18 mouse cellular contexts compared by ENCODE assay signal in the genomic region with DNA sequence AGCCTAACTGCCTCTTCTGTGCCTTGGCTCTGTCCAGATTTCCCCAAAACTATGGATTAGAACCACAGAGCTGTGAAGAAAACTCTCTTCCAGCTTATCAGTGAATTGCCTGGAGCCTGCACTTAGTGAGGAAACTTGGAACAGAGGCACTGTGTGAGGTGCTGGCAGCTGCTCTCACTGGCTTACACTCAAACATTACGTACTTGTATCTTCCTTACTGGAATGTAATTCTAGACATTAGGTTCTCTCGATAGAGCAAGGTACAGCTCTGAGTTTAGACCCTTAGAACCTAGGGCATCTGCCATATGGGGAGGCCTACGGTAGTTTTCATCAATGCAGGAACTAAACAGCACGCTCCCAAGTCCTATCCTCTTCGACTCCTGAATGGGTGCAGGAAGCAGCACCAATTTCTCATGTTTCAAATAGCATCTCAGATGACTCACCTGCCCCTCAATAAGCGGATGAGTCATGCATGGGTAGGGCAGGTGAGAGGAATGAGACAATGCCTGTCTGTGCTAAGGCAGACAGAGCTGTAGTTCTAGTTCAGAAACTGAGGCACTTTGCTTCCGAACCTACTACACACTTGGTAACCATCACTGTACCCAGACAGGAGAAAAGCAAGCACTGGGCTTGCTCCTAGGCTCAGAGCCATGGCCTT. TPM values are rescaled to one million over a fixed set of nuclear protein-coding genes. Genes with fewer than 3 reads are reported as not detected.
DNase-seq lines count a peak whose midpoint lies in the region; ATAC-seq lines count a peak whose summit lies in the region.
"Had no signal": no experiment of that assay in that cellular context is flagged by ENCODE, and none has a peak within 500 bp of the region (broad histone marks: within the 10 kb centered on the region; RNA-seq: fewer than 3 reads in every experiment).

No protein-coding gene starts in this region.

- H3K9ac ChIP-seq in forebrain, embryonic 16.5 days (replicated peaks; ENCODE audit: low read depth, low read length): no peak overlapping the region
- no peak overlapping the region for H3K9ac ChIP-seq in forebrain, embryonic 11.5 days (ENCODE audit: low read length)
- no peak overlapping the region for H3K9ac ChIP-seq in limb, embryonic 15.5 days
- H3K9ac ChIP-seq in heart, embryonic 16.5 days (ENCODE audit: low read length): no peak overlapping the region
- H3K9ac ChIP-seq in hindbrain, embryonic 13.5 days: no peak overlapping the region

- no peak overlapping the region for H3K4me3 ChIP-seq in forebrain, embryonic 16.5 days (replicated peaks; ENCODE audit: low read length)
- H3K4me3 ChIP-seq in forebrain, embryonic 11.5 days (ENCODE audit: low read depth, low read length): no peak overlapping the region
- H3K4me3 ChIP-seq in limb, embryonic 15.5 days: no peak overlapping the region
- H3K4me3 ChIP-seq in limb, embryonic 10.5 days: no peak overlapping the region
- no peak overlapping the region for H3K4me3 ChIP-seq in heart, embryonic 16.5 days (ENCODE audit: low read length)
- no peak overlapping the region for H3K4me3 ChIP-seq in hindbrain, embryonic 13.5 days
- H3K4me3 ChIP-seq: hindbrain, embryonic 10.5 days; midbrain, embryonic 10.5 days had no signal

- 0 out of 2 replicates have a peak, but pooled peaks have one; percentile 54 for ATAC-seq in forebrain, embryonic 16.5 days
- no peak for ATAC-seq in forebrain, embryonic 11.5 days (replicated peaks; ENCODE audit: low FRiP score)
- ATAC-seq in limb, embryonic 15.5 days (ENCODE audit: insufficient number of reproducible peaks, low FRiP score, low TSS enrichment, low read depth): no peak
- ATAC-seq in heart, embryonic 16.5 days (replicated peaks; ENCODE audit: extremely low read depth, insufficient read depth, low FRiP score): 0 out of 2 replicates have a peak, but pooled peaks have one; percentile 43
- ATAC-seq in hindbrain, embryonic 13.5 days (ENCODE audit: low FRiP score): no peak
- ATAC-seq: inflammation-experienced regulatory T-cells, adult 6 months; Patski had no signal

- WGBS in forebrain, embryonic 16.5 days: 92% methylated on average over 7 of the region's 7 CpGs
- WGBS in forebrain, embryonic 11.5 days: 92% methylated on average over 7 of the region's 7 CpGs
- WGBS in limb, embryonic 15.5 days: 75% methylated on average over 7 of the region's 7 CpGs
- 94% methylated on average over 7 of the region's 7 CpGs for WGBS in limb, embryonic 10.5 days
- WGBS in heart, embryonic 16.5 days: 75% methylated on average over 7 of the region's 7 CpGs
- 28% methylated on average over 7 of the region's 7 CpGs for WGBS in large intestine, adult 2 months
- WGBS in hindbrain, embryonic 13.5 days: 95% methylated on average over 7 of the region's 7 CpGs

- no peaks in the 10 kb centered on the region for H3K27me3 ChIP-seq in forebrain, embryonic 16.5 days (replicated peaks; ENCODE audit: control insufficient read depth, insufficient read depth, low read length)
- no peaks in the 10 kb centered on the region for H3K27me3 ChIP-seq in forebrain, embryonic 11.5 days (ENCODE audit: control insufficient read depth, insufficient read depth, low read length)
- H3K27me3 ChIP-seq in limb, embryonic 15.5 days: no peaks in the 10 kb centered on the region
- no peaks in the 10 kb centered on the region for H3K27me3 ChIP-seq in limb, embryonic 10.5 days (ENCODE audit: low read depth, poor library complexity, severe bottlenecking)
- H3K27me3 ChIP-seq in heart, embryonic 16.5 days (ENCODE audit: control insufficient read depth, insufficient read depth, low read length): no peaks in the 10 kb centered on the region
- H3K27me3 ChIP-seq in hindbrain, embryonic 13.5 days: no peaks in the 10 kb centered on the region
- H3K27me3 ChIP-seq: Patski had no signal

- H3K36me3 ChIP-seq in forebrain, embryonic 16.5 days (ENCODE audit: control insufficient read depth, insufficient read depth): peaks cover 32% of the 10 kb centered on the region
- H3K36me3 ChIP-seq in forebrain, embryonic 11.5 days (ENCODE audit: control insufficient read depth, insufficient read depth, low read length): peaks cover 5% of the 10 kb centered on the region; the same call in 1 of the 2 replicates
- H3K36me3 ChIP-seq in limb, embryonic 15.5 days: peaks cover 91% of the 10 kb centered on the region
- H3K36me3 ChIP-seq in limb, embryonic 10.5 days: peaks cover 99% of the 10 kb centered on the region
- peaks cover 28% of the 10 kb centered on the region for H3K36me3 ChIP-seq in heart, embryonic 16.5 days (ENCODE audit: control insufficient read depth, insufficient read depth)
- H3K36me3 ChIP-seq in hindbrain, embryonic 13.5 days: peaks cover 96% of the 10 kb centered on the region

- H3K27ac ChIP-seq in forebrain, embryonic 16.5 days (ENCODE audit: low read length): no peak overlapping the region
- no peak overlapping the region for H3K27ac ChIP-seq in forebrain, embryonic 11.5 days (ENCODE audit: low read depth, low read length)
- 0 out of 2 replicates have a peak overlapping the region, but pooled peaks have one; percentile 0 for H3K27ac ChIP-seq in limb, embryonic 15.5 days
- no peak overlapping the region for H3K27ac ChIP-seq in limb, embryonic 10.5 days
- no peak overlapping the region for H3K27ac ChIP-seq in heart, embryonic 16.5 days (ENCODE audit: low read length)
- H3K27ac ChIP-seq in hindbrain, embryonic 13.5 days: no peak overlapping the region
- H3K27ac ChIP-seq: hindbrain, embryonic 10.5 days; midbrain, embryonic 10.5 days had no signal

- H3K4me2 ChIP-seq in forebrain, embryonic 16.5 days (ENCODE audit: low read length): no peak overlapping the region
- H3K4me2 ChIP-seq in forebrain, embryonic 11.5 days (ENCODE audit: low read depth, low read length, severe bottlenecking): no peak overlapping the region
- H3K4me2 ChIP-seq in limb, embryonic 15.5 days: no peak overlapping the region
- no peak overlapping the region for H3K4me2 ChIP-seq in heart, embryonic 16.5 days (ENCODE audit: low read depth, low read length)
- no peak overlapping the region for H3K4me2 ChIP-seq in hindbrain, embryonic 13.5 days

- DNase-seq in forebrain, embryonic 11.5 days (ENCODE audit: low spot score): no peak
- no peak for DNase-seq in limb, embryonic 10.5 days (ENCODE audit: low spot score)
- peak; percentile 35 for DNase-seq in large intestine, adult 2 months (ENCODE audit: low read depth, low spot score)
- DNase-seq in B cell, adult 2 months: no peak
- DNase-seq: cerebellum, postnatal 25 days; gastrocnemius, postnatal 10 days; kidney, postnatal 14 days; liver; lung, adult 18-20 months; lung, postnatal 36 days had no signal

- H3K4me1 ChIP-seq in forebrain, embryonic 16.5 days (replicated peaks; ENCODE audit: control insufficient read depth, insufficient read depth, low read length): no peaks in the 10 kb centered on the region
- H3K4me1 ChIP-seq in forebrain, embryonic 11.5 days (replicated peaks; ENCODE audit: control insufficient read depth, insufficient read depth, low read length): no peaks in the 10 kb centered on the region
- H3K4me1 ChIP-seq in limb, embryonic 15.5 days: no peaks in the 10 kb centered on the region
- H3K4me1 ChIP-seq in limb, embryonic 10.5 days: no peaks in the 10 kb centered on the region
- H3K4me1 ChIP-seq in heart, embryonic 16.5 days (ENCODE audit: control insufficient read depth, insufficient read depth, low read length): peaks cover 5% of the 10 kb centered on the region; the same call in 1 of the 2 replicates
- no peaks in the 10 kb centered on the region for H3K4me1 ChIP-seq in hindbrain, embryonic 13.5 days (replicated peaks)
- H3K4me1 ChIP-seq: hindbrain, embryonic 10.5 days; midbrain, embryonic 10.5 days had no signal

- H3K9me3 ChIP-seq in forebrain, embryonic 16.5 days (ENCODE audit: control insufficient read depth, low read length): no peaks in the 10 kb centered on the region
- no peaks in the 10 kb centered on the region for H3K9me3 ChIP-seq in forebrain, embryonic 11.5 days (ENCODE audit: control insufficient read depth, low read length)
- no peaks in the 10 kb centered on the region for H3K9me3 ChIP-seq in limb, embryonic 15.5 days
- H3K9me3 ChIP-seq in limb, embryonic 10.5 days (replicated peaks): no peaks in the 10 kb centered on the region
- no peaks in the 10 kb centered on the region for H3K9me3 ChIP-seq in heart, embryonic 16.5 days (replicated peaks; ENCODE audit: control insufficient read depth, low read length)
- H3K9me3 ChIP-seq in hindbrain, embryonic 13.5 days: no peaks in the 10 kb centered on the region
- H3K9me3 ChIP-seq: hindbrain, embryonic 10.5 days; midbrain, embryonic 10.5 days had no signal

RNA-seq across cellular contexts. Expression of a gene that starts 38.2 kb away (rescaled TPM):
- polyA plus RNA-seq in forebrain, embryonic 16.5 days (2015; fragmentation: Nextera tagmentation; extraction: Ambion mirVana): 28.6 and 32.1 TPM in 2 replicates
- polyA plus RNA-seq in forebrain, embryonic 11.5 days (2014; fragmentation: Nextera tagmentation; extraction: Ambion mirVana): 30.8 and 33.5 TPM in 2 replicates
- 55.3 and 56.8 TPM in 2 replicates for polyA plus RNA-seq in limb, embryonic 15.5 days (2015; fragmentation: Nextera tagmentation; extraction: Ambion mirVana)
- polyA plus RNA-seq in limb, embryonic 10.5 days (2016; fragmentation: Nextera tagmentation; extraction: Ambion mirVana): 32.2 and 34.6 TPM in 2 replicates
- polyA plus RNA-seq in heart, embryonic 16.5 days (2015; fragmentation: Nextera tagmentation; extraction: Ambion mirVana): 17.0 and 21.4 TPM in 2 replicates
- 22.5 and 25.2 TPM in 2 replicates for polyA plus RNA-seq in large intestine, adult 2 months (2012; rRNA removed)
- polyA plus RNA-seq in hindbrain, embryonic 13.5 days (2015; fragmentation: Nextera tagmentation; extraction: Ambion mirVana): 27.5 and 28.1 TPM in 2 replicates

RNA-seq across cellular contexts. Expression of a gene that starts 53.1 kb away (rescaled TPM):
- 3.0 and 3.6 TPM in 2 replicates for polyA plus RNA-seq in forebrain, embryonic 16.5 days (2015; fragmentation: Nextera tagmentation; extraction: Ambion mirVana)
- polyA plus RNA-seq in forebrain, embryonic 11.5 days (2014; fragmentation: Nextera tagmentation; extraction: Ambion mirVana): 13.1 and 16.4 TPM in 2 replicates
- polyA plus RNA-seq in limb, embryonic 15.5 days (2015; fragmentation: Nextera tagmentation; extraction: Ambion mirVana): 17.4 and 21.7 TPM in 2 replicates
- 37.9 and 40.1 TPM in 2 replicates for polyA plus RNA-seq in limb, embryonic 10.5 days (2016; fragmentation: Nextera tagmentation; extraction: Ambion mirVana)
- polyA plus RNA-seq in heart, embryonic 16.5 days (2015; fragmentation: Nextera tagmentation; extraction: Ambion mirVana): 13.5 and 15.8 TPM in 2 replicates
- 5.9 and 6.4 TPM in 2 replicates for polyA plus RNA-seq in large intestine, adult 2 months (2012; rRNA removed)
- 3.5 and 4.7 TPM in 2 replicates for polyA plus RNA-seq in hindbrain, embryonic 13.5 days (2015; fragmentation: Nextera tagmentation; extraction: Ambion mirVana)
- polyA plus RNA-seq: inflammation-experienced regulatory T-cells, adult 6 months; Patski had no signal

Comparison
In these comparisons a context has a peak if more than half of its experiments do, and no peak if none do; other contexts are left out.
1. ATAC-seq: peak in forebrain, embryonic 16.5 days (single experiment) and heart, embryonic 16.5 days (single experiment); none in forebrain, embryonic 11.5 days (single experiment), limb, embryonic 15.5 days (single experiment) and hindbrain, embryonic 13.5 days (single experiment).